ENCODE assay signal across 9 mouse cellular contexts in the genomic region with DNA sequence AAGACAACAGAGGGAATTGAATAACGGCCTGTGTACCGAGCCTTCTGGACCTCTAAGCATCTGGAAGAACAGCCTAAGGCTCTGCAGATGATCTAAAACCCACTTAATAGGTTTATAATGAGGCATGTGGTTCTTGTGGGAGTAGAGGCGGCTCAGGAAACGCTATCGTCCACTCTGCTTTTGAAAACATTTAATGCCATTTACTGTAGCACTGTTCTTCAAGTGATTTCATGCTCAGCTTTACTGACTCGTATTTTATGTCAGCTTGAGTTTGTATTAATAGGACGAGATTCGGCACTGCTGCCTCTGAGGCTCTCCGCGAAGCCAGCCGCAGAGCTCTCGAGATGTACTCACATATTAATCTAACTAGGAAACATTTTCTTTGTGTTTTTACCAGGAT.
DNase-seq lines count a peak whose midpoint lies in the region; ATAC-seq and TF ChIP-seq lines count a peak whose summit lies in the region.
"Had no signal": no experiment of that assay in that cellular context is flagged by ENCODE, and none has a peak within 500 bp of the region (broad histone marks: within the 10 kb centered on the region; RNA-seq: fewer than 3 reads in every experiment).

No protein-coding gene starts in this region.

- peak overlapping the region; percentile 38 for H3K27ac ChIP-seq in kidney, postnatal 0 days
- peak overlapping the region; percentile 31; the same call in 1 of the 2 replicates for H3K27ac ChIP-seq in embryonic facial prominence, embryonic 15.5 days (replicated peaks)
- peak overlapping the region; percentile 33; the same call in 1 of the 2 replicates for H3K27ac ChIP-seq in limb, embryonic 13.5 days
- peak overlapping the region; percentile 31; the same call in 1 of the 2 replicates for H3K27ac ChIP-seq in small intestine, adult 2 months (ENCODE audit: insufficient read depth, low read depth, low read length)

- H3K4me3 ChIP-seq in kidney, postnatal 0 days (replicated peaks; ENCODE audit: low read depth, low read length) = no peak overlapping the region
- no peak overlapping the region for H3K4me3 ChIP-seq in embryonic facial prominence, embryonic 15.5 days (replicated peaks)
- no peak overlapping the region for H3K4me3 ChIP-seq in limb, embryonic 13.5 days
- H3K4me3 ChIP-seq in small intestine, adult 2 months (ENCODE audit: low read depth, low read length) = no peak overlapping the region
- H3K4me3 ChIP-seq: megakaryocyte, embryonic 14.5 days had no signal

- peak overlapping the region; percentile 36 for H3K4me2 ChIP-seq in kidney, postnatal 0 days (ENCODE audit: low read length)
- peak overlapping the region; percentile 31 for H3K4me2 ChIP-seq in embryonic facial prominence, embryonic 15.5 days (replicated peaks)
- peak overlapping the region; percentile 50 for H3K4me2 ChIP-seq in limb, embryonic 13.5 days (replicated peaks)

- H3K9ac ChIP-seq in kidney, postnatal 0 days (ENCODE audit: low read depth, low read length) = no peak overlapping the region
- H3K9ac ChIP-seq in embryonic facial prominence, embryonic 15.5 days = no peak overlapping the region; the same call in 1 of the 2 replicates
- H3K9ac ChIP-seq in limb, embryonic 13.5 days = no peak overlapping the region

- no peaks in the 10 kb centered on the region for H3K9me3 ChIP-seq in kidney, postnatal 0 days (replicated peaks; ENCODE audit: low read length)
- H3K9me3 ChIP-seq in embryonic facial prominence, embryonic 15.5 days (replicated peaks) = no peaks in the 10 kb centered on the region
- H3K9me3 ChIP-seq in limb, embryonic 13.5 days = no peaks in the 10 kb centered on the region
- H3K9me3 ChIP-seq: megakaryocyte, embryonic 14.5 days had no signal

- peaks cover 8% of the 10 kb centered on the region; the same call in 1 of the 2 replicates for H3K4me1 ChIP-seq in kidney, postnatal 0 days (replicated peaks; ENCODE audit: insufficient read depth, low read length)
- H3K4me1 ChIP-seq in embryonic facial prominence, embryonic 15.5 days = peaks cover 15% of the 10 kb centered on the region
- peaks cover 28% of the 10 kb centered on the region for H3K4me1 ChIP-seq in limb, embryonic 13.5 days
- H3K4me1 ChIP-seq in small intestine, adult 2 months (ENCODE audit: control insufficient read depth, insufficient read depth, insufficient read length, low read length) = no peaks in the 10 kb centered on the region

- 14% methylated on average over 12 of the region's 12 CpGs for WGBS in kidney, postnatal 0 days
- WGBS in embryonic facial prominence, embryonic 15.5 days = 26% methylated on average over 12 of the region's 12 CpGs
- WGBS in limb, embryonic 13.5 days = 12% methylated on average over 12 of the region's 12 CpGs
- WGBS in small intestine, adult 2 months = 28% methylated on average over 12 of the region's 12 CpGs

- H3K27me3 ChIP-seq in kidney, postnatal 0 days (ENCODE audit: insufficient read depth, low read length) = no peaks in the 10 kb centered on the region
- H3K27me3 ChIP-seq in embryonic facial prominence, embryonic 15.5 days = no peaks in the 10 kb centered on the region
- H3K27me3 ChIP-seq in limb, embryonic 13.5 days = no peaks in the 10 kb centered on the region
- H3K27me3 ChIP-seq in small intestine, adult 2 months (ENCODE audit: control insufficient read depth, insufficient read depth, low read length) = no peaks in the 10 kb centered on the region
- H3K27me3 ChIP-seq: megakaryocyte, embryonic 14.5 days had no signal

- ATAC-seq in kidney, postnatal 0 days (replicated peaks; ENCODE audit: low FRiP score, low read depth) = no peak
- ATAC-seq in embryonic facial prominence, embryonic 15.5 days (ENCODE audit: insufficient number of reproducible peaks, low FRiP score, low TSS enrichment, low read depth) = no peak
- ATAC-seq in limb, embryonic 13.5 days (ENCODE audit: low FRiP score, low read depth) = peak; percentile 41

- no peaks in the 10 kb centered on the region for H3K36me3 ChIP-seq in kidney, postnatal 0 days (ENCODE audit: insufficient read depth, low read length)
- no peaks in the 10 kb centered on the region for H3K36me3 ChIP-seq in embryonic facial prominence, embryonic 15.5 days
- H3K36me3 ChIP-seq in limb, embryonic 13.5 days = no peaks in the 10 kb centered on the region
- H3K36me3 ChIP-seq in small intestine, adult 2 months (ENCODE audit: control insufficient read depth, insufficient read depth, low read length) = no peaks in the 10 kb centered on the region

- intact Hi-C loops in left cerebral cortex, postnatal 4 days (cut with DNase I) = no loop called here

- no peak for TF ChIP-seq CTCF in kidney, postnatal 0 days (IDR thresholded peaks at IDR 0.05; ENCODE audit: low read depth)
- no peak for TF ChIP-seq CTCF in small intestine, adult 2 months (IDR thresholded peaks at IDR 0.05; ENCODE audit: extremely low read depth, insufficient read length, insufficient replicate concordance, low read depth, low read length)

- peak; percentile 74 for DNase-seq in kidney, postnatal 0 days (ENCODE audit: low spot score)
- no peak for DNase-seq in kidney, adult 11 months
- no peak for DNase-seq in left cerebral cortex, postnatal 4 days
- no peak for DNase-seq in T-cell, adult 2 months (ENCODE audit: low spot score)
- DNase-seq: cerebellum, adult 9-10 months had no signal

- no peak for TF ChIP-seq POLR2A in small intestine, adult 2 months (IDR thresholded peaks at IDR 0.05; ENCODE audit: low read depth, low read length)
